Mouse (Mus musculus) kidney, embryonic 15.5 days (tissue): ENCODE data around the gene Cep295nl. TPM values are rescaled to one million over a fixed set of nuclear protein-coding genes. Genes with fewer than 3 reads are reported as not detected.

Experiments
- ATAC-seq: fragments of 200-750 bp; cut with Nextera tagmentation; replicated peaks from 2 replicates; pipeline ENCODE4 v1.8.0; 2017; ENCODE audit warnings: moderate TSS enrichment; ENCODE audit not compliant: low FRiP score
- H3K27ac ChIP-seq: fragments of 300-500 bp; sonication (generic); 2 replicates; pipeline ENCODE4 v1.5.1; 2015; ENCODE audit warnings: mild to moderate bottlenecking, inconsistent platforms
- H3K27me3 ChIP-seq: fragments of 300-500 bp; sonication (generic); 2 replicates; pipeline ENCODE4 v1.6.1; 2015; ENCODE audit warnings: inconsistent platforms
- H3K36me3 ChIP-seq: fragments of 300-500 bp; sonication (generic); 2 replicates; pipeline ENCODE4 v1.6.1; 2015; ENCODE audit warnings: inconsistent platforms
- H3K4me1 ChIP-seq: fragments of 300-500 bp; sonication (generic); 2 replicates; pipeline ENCODE4 v1.6.1; 2015; ENCODE audit warnings: inconsistent platforms
- H3K4me2 ChIP-seq: fragments of 300-500 bp; sonication (generic); 2 replicates; pipeline ENCODE4 v1.6.1; 2015; ENCODE audit warnings: moderate library complexity, mild to moderate bottlenecking, inconsistent platforms
- H3K4me3 ChIP-seq: fragments of 300-500 bp; sonication (generic); replicated peaks from 2 replicates; pipeline ENCODE4 v1.5.1; 2015; ENCODE audit warnings: mild to moderate bottlenecking, inconsistent platforms
- H3K9ac ChIP-seq: fragments of 300-500 bp; sonication (generic); 2 replicates; pipeline ENCODE4 v1.6.1; 2015; ENCODE audit warnings: mild to moderate bottlenecking, inconsistent platforms
- H3K9me3 ChIP-seq: fragments of 300-500 bp; sonication (generic); replicated peaks from 2 replicates; pipeline ENCODE4 v1.6.1; 2016; ENCODE audit warnings: inconsistent platforms
- WGBS: fragments of 180-500 bp; shearing (Covaris S2); methylation state at CpG from one replicate; pipeline ENCODE4 v1.1.7; 2015; ENCODE audit warnings: mixed read lengths; 5-methylcytosine and 5-hydroxymethylcytosine counted together
- polyA plus RNA-seq: library from polyadenylated mRNA; unstranded; fragments of >200 nt; fragmentation: Nextera tagmentation; extraction: Ambion mirVana; gene quantifications from 2 replicates; pipeline ENCODE4 v1.2.1, GENCODE M21; 2015

The Cep295nl gene
- polyA plus RNA-seq, 1 experiment from 2014 or later: 0.44 TPM

DNA sequence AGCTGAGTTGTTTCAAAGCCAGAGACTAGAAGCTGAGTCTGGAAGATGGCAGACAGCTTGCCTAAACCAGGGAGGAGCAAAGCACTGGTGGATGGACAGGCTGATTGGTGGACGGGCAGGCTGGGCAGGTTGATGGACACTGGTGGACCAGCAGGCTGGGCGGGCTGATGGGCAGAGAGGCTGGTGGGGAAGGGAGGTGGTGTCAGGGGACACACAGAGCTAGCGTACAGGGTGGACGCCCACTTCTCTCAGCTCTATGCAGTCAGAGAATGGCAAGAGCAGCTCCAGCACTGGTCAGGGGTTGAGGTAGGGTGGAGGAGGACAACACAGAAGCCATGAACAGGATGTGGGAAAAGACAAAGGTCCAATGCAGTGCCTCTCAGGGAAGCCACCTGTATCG is 27.0 kb upstream of the Cep295nl start:
- Histone ChIP-seq H3K4me2 (no peak overlapping the region), H3K27ac (no peak overlapping the region), H3K9me3 (no peaks in the 10 kb centered on the region), H3K27me3 (no peaks in the 10 kb centered on the region), H3K4me3 (no peak overlapping the region), H3K9ac (no peak overlapping the region), H3K36me3 (no peaks in the 10 kb centered on the region), H3K4me1 (peaks cover 20% of the 10 kb centered on the region)
- 87% methylated on average over 5 of the region's 5 CpGs for WGBS
- no peak for ATAC-seq

DNA sequence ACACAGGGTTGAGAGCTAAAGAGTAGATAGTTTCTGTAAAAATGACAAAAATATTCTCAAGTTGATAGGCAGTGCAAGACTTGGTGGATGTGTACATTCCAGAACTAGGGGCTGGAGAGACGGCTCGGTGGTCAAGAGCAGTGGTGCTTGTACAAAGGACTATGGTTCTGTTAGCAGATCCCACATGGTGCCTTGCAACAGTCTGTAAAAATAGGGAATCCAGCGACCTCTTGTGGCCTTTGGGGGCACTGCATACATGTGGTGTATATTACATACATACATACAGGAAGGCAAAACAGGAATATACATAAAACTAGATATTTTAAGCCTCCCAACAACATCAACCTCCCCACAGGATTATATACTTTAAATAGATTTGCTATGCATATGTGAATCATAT is 26.0 kb upstream of the Cep295nl start:
- WGBS: 61% methylated on average over 3 of the region's 3 CpGs
- ATAC-seq: no peak
- Histone ChIP-seq H3K9me3 (no peaks in the 10 kb centered on the region), H3K4me1 (peaks cover 25% of the 10 kb centered on the region), H3K36me3 (no peaks in the 10 kb centered on the region), H3K9ac (no peak overlapping the region), H3K4me3 (no peak overlapping the region), H3K4me2 (no peak overlapping the region), H3K27me3 (no peaks in the 10 kb centered on the region), H3K27ac (no peak overlapping the region)

DNA sequence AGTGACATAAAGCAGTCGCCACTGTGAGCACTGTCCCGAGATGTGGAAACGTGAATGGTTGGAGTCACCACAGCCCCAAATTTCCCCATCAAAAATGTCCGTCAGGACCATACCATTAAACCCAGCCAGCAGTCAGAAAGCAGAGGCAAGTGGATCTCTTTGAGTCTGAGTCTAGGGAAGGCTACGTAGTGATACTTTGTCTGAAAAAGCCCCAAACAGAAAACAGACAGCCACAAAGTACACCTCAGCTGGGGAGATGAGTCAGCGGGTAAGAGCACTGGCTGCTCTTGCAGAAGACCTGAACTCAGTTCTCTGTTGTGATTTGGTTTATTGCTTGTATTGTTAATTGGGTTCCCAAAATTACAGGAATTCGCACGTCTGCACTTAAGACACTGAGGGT is 24.3 kb upstream of the Cep295nl start:
- peaks cover 43% of the 10 kb centered on the region for H3K4me1 ChIP-seq

DNA sequence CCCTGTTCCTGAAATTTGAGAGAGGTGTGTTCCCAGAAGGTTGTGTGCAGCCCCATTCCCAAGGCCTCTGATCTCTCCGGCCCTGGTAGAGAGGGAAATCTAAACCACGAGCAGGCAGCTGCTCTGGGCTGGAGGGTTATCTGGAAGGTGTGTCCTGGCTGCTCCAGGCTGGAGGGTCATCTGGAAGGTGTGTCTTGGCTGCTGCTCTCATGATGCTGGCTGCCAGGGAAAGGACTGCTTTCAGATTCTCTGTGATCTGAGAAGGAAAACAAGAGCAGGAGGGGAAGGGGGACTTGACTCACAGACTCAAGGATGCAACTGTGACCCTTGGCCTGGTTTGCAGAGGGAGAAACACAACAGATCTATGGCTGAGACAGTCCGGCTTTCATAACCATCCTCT is 23.8 kb upstream of the Cep295nl start:
- WGBS: 52% methylated on average over 3 of the region's 3 CpGs
- Histone ChIP-seq H3K4me2 (no peak overlapping the region), H3K4me1 (peaks cover 46% of the 10 kb centered on the region), H3K4me3 (no peak overlapping the region), H3K27ac (peak overlapping the region; percentile 93; the same call in 1 of the 2 replicates), H3K9me3 (no peaks in the 10 kb centered on the region), H3K27me3 (no peaks in the 10 kb centered on the region), H3K9ac (no peak overlapping the region), H3K36me3 (no peaks in the 10 kb centered on the region)
- ATAC-seq: no peak

More for the DNA sequence above, 24.3 kb upstream of the Cep295nl start:
- Histone ChIP-seq H3K27me3 (no peaks in the 10 kb centered on the region), H3K4me2 (no peak overlapping the region), H3K9me3 (no peaks in the 10 kb centered on the region), H3K27ac (no peak overlapping the region), H3K4me3 (no peak overlapping the region), H3K9ac (no peak overlapping the region), H3K36me3 (no peaks in the 10 kb centered on the region)
- 66% methylated on average over 8 of the region's 8 CpGs for WGBS
- no peak for ATAC-seq

DNA sequence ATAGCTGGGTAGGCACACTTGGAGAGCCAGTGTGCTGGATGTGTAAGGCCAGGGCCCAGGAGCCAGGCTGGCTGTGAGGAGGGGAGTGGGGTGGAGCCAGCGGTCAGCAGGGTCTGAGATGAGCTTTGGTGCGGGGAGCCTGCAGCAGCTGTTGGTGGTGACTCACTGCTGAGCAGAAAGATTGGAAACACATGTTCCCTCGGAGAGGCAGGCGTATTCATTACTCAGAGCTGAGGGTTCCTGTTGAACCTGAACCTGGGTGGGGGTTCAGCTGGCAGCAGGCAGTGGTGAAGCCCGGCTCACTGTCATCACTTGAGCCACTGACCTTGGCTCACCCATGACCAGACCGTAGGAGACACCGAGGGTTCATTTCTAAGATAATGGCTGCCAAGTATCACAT is 22.9 kb upstream of the Cep295nl start:
- whole genome bisulfite sequencing: 27% methylated on average over 7 of the region's 7 CpGs
- ATAC-seq: peak; percentile 13; the same call in 1 of the 2 replicates
- Histone ChIP-seq H3K4me3 (no peak overlapping the region), H3K9me3 (no peaks in the 10 kb centered on the region), H3K9ac (no peak overlapping the region), H3K4me1 (peaks cover 56% of the 10 kb centered on the region), H3K36me3 (no peaks in the 10 kb centered on the region), H3K27me3 (no peaks in the 10 kb centered on the region), H3K27ac (peak overlapping the region; percentile 93), H3K4me2 (no peak overlapping the region)

DNA sequence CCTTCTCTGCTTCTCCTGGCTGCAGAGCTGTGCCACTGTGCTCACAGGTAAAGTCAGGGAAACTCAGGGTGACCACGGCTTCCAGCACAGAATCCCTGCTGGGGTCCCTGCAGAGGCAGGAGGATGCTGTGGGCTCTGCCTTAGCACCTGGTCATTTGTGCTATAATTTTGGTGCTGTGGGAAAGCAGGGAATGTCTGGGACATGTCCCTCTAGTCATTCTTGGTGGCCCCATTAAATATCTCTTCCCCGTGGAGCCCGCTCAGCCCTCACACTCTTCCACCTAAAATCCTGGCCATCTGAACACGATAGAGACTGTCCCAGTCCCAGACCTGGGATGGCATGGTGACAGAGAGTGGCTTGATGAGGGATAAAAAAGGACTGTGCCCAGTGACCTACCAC is 21.7 kb upstream of the Cep295nl start:
- no peak for ATAC-seq
- no peaks in the 10 kb centered on the region for H3K36me3 ChIP-seq
- WGBS: 73% methylated on average over 4 of the region's 4 CpGs

DNA sequence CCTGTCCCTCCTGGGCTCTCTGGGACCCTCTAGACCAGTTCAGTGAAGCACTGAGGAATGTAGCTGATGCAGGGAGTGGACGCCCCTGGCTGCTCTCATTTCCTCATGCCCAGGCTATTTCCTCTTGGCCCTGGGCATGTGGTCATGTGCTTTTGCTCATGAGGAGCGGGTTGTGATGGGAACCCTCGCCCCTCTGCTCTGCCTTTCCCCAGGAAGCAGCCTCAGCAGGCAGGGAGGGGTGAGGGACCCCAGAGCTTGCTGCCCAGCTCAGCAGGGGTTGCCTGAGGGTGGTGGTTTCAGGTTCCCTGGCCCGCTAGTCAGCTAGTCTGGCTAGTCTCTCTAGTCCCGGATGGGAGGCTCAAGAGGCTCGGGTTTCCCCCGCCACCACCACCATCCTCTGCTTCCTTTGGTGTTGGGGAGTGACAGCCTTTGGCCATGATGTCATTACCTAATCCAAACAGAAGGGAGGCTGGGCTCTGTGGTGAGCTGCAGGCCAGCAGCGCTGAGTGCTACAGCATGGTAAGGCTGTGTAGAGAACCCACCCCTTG is 20.7 kb upstream of the Cep295nl start:
- peak overlapping the region; percentile 27; the same call in 1 of the 2 replicates for H3K9ac ChIP-seq

More for the DNA sequence above, 21.7 kb upstream of the Cep295nl start:
- Histone ChIP-seq H3K4me2 (no peak overlapping the region), H3K9ac (0 out of 2 replicates have a peak overlapping the region, but pooled peaks have one; percentile 27), H3K4me1 (peaks cover 56% of the 10 kb centered on the region), H3K9me3 (no peaks in the 10 kb centered on the region), H3K4me3 (no peak overlapping the region), H3K27me3 (no peaks in the 10 kb centered on the region), H3K27ac (peak overlapping the region; percentile 93)

DNA sequence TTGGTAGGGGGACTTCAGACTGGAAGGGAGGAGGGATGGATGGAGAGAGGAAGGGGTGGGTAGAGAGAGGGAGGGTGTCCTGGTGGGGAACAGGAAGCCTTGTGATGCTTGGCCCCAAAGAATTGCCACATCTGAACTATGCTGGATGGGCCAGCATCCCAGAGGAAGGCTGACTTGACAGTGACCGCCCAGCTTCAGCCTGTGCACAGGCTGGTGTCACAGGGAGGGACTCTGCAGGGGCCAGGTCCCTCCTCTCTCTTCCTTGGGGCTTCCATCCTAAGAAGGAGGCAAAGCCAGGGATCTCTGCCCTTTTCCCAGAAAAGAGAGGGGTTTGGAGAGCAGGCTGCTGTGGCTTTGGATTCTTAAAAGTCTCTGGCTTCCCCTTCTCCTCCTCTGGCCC is 20.2 kb upstream of the Cep295nl start:
- H3K4me2 ChIP-seq: peak overlapping the region; percentile 49
- no peak overlapping the region for H3K9ac ChIP-seq
- no peak overlapping the region for H3K4me3 ChIP-seq
- ATAC-seq: 0 out of 2 replicates have a peak, but pooled peaks have one; percentile 26
- H3K4me1 ChIP-seq: peaks cover 56% of the 10 kb centered on the region
- no peaks in the 10 kb centered on the region for H3K36me3 ChIP-seq
- 31% methylated on average over 1 of the region's 1 CpGs for WGBS
- H3K9me3 ChIP-seq: no peaks in the 10 kb centered on the region
- peak overlapping the region; percentile 93 for H3K27ac ChIP-seq
- no peaks in the 10 kb centered on the region for H3K27me3 ChIP-seq

More for the DNA sequence above, 20.7 kb upstream of the Cep295nl start:
- peak overlapping the region; percentile 93 for H3K27ac ChIP-seq
- 0 out of 2 replicates have a peak overlapping the region, but pooled peaks have one; percentile 3 for H3K4me3 ChIP-seq
- no peaks in the 10 kb centered on the region for H3K36me3 ChIP-seq
- WGBS: under 1% methylated on average over 8 of the region's 8 CpGs
- peaks cover 56% of the 10 kb centered on the region for H3K4me1 ChIP-seq
- peak; percentile 88 for ATAC-seq
- H3K27me3 ChIP-seq: no peaks in the 10 kb centered on the region
- peak overlapping the region; percentile 49 for H3K4me2 ChIP-seq
- no peaks in the 10 kb centered on the region for H3K9me3 ChIP-seq

DNA sequence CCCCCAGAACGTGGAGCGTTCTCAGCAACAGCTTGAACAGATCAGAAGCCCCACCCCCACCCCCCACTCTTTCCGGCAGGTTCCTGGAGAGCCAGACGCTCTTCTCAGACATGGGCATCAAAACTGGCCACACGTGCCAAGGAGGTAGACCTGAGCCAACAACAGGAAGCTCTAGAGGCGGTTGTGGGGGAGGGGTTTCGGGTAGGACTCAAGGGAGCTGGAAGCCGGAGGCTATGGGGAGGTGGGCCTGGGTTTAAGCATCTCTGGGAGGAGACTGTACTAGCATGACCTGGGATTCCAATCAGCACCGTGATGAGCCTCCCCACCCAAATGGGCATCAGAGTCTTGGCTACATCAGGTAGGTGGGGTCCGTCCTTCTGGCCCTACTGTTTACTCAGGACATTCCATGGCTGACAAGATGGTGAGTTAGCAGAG is 18.6 kb upstream of the Cep295nl start:
- Histone ChIP-seq H3K4me2 (no peak overlapping the region), H3K4me1 (peaks cover 58% of the 10 kb centered on the region), H3K36me3 (no peaks in the 10 kb centered on the region), H3K27me3 (no peaks in the 10 kb centered on the region), H3K9ac (no peak overlapping the region), H3K27ac (no peak overlapping the region; the same call in 1 of the 2 replicates), H3K4me3 (no peak overlapping the region), H3K9me3 (no peaks in the 10 kb centered on the region)
- WGBS: 49% methylated on average over 10 of the region's 10 CpGs
- ATAC-seq: no peak

DNA sequence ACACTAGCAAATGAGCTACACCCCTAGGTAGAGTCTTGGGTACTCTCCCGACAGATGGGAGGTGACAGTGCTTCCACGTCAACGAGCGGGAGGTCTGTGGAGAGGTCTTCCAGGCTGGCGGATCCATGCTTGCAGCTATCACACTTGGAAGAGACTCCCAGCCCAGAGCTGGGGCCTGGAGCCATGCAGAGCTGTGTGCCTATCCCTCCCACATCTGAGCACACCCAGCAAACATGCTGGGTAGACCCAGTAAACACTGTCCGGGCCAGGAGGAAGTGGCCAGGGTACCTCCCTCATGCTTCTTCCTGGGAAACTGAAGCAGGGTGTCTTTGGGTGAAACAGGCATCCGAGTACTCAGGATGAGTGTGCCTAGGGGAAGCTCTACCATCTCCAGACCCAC is 18.2 kb upstream of the Cep295nl start:
- WGBS: 66% methylated on average over 7 of the region's 7 CpGs
- Histone ChIP-seq H3K9me3 (no peaks in the 10 kb centered on the region), H3K9ac (no peak overlapping the region), H3K36me3 (no peaks in the 10 kb centered on the region), H3K27me3 (no peaks in the 10 kb centered on the region), H3K4me1 (peaks cover 59% of the 10 kb centered on the region), H3K4me3 (no peak overlapping the region), H3K27ac (no peak overlapping the region), H3K4me2 (no peak overlapping the region)
- no peak for ATAC-seq

DNA sequence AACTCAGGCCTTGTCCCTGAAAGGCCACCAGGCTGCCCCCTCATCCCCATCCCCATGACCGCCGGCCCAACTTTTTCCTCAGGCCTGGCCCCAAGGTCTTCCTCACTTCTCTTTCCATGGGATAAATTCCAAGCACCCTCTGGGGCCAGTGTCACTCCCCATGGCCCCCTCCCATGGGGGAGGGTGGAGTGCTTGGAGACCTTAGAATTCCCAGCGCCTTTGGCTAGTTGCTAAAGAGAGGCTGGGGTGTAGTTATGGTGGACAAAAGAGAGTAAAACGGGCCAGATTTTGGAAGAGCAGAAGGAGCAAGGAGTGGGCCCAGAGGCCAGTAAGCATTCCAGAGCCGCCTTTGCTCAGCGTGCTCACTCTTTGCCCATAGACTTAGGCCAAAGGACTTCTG is 13.3 kb upstream of the Cep295nl start, which contains the start of gene Timp2:
Gene Timp2 (minus strand): TSS at position 101 of the 400 bp plus-strand sequence.
- H3K36me3 ChIP-seq: 0 out of 2 replicates have a peak, but pooled peaks cover 7% of the 10 kb centered on the region
- ATAC-seq: 0 out of 2 replicates have a peak, but pooled peaks have one; percentile 3
- WGBS: 40% methylated on average over 6 of the region's 6 CpGs

DNA sequence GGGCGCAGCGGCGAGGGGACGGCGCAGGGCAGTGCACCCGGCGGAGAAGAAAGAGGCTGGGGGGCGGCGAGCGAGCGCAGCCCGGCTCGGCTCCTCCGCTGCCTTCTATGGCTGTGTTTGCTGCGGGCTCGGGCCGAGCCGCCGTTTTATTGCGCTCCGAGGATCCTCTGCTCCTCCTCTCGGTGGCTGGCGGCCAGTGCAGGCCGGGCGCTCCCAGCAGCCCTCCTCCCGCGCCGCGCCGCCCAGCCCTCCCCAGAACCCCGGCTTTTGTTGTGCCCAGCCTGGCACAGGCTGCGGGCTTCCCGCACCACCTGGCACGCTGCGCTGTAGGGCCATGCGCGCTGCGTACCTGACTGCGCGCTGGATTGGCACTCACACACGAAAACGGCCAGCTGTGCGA is 12.9 kb upstream of the Cep295nl start:
- ATAC-seq: peak; percentile 95
- Histone ChIP-seq H3K9ac (peak overlapping the region; percentile 91), H3K4me1 (peaks cover 44% of the 10 kb centered on the region), H3K27ac (peak overlapping the region; percentile 88), H3K4me2 (peak overlapping the region; percentile 82), H3K27me3 (no peaks in the 10 kb centered on the region), H3K9me3 (no peaks in the 10 kb centered on the region), H3K36me3 (0 out of 2 replicates have a peak, but pooled peaks cover 7% of the 10 kb centered on the region), H3K4me3 (peak overlapping the region; percentile 72)
- under 1% methylated on average over 32 of the region's 43 CpGs for WGBS

More for the DNA sequence above, 13.3 kb upstream of the Cep295nl start, which contains the start of gene Timp2:
- peak within 1 kb of the TSS; percentile 72 for H3K4me3 ChIP-seq
- H3K4me1 ChIP-seq: peaks cover 49% of the 10 kb centered on the region
- H3K27me3 ChIP-seq: no peaks in the 10 kb centered on the region
- H3K9me3 ChIP-seq: no peaks in the 10 kb centered on the region
- H3K27ac ChIP-seq: peak within 1 kb of the TSS; percentile 88
- H3K4me2 ChIP-seq: peak within 1 kb of the TSS; percentile 82
- H3K9ac ChIP-seq: peak within 1 kb of the TSS; percentile 91
